Mouse (Mus musculus) CH12.LX (cell line): ENCODE data around the gene 1110032A03Rik. TPM values are rescaled to one million over a fixed set of nuclear protein-coding genes. Genes with fewer than 3 reads are reported as not detected.

Experiments used
- DNase-seq: peaks from one replicate; pipeline ENCODE4 v3.0.0-alpha.2; 2013; ENCODE audit errors: extremely low read depth
- H3K27ac ChIP-seq: 2 replicates; pipeline ENCODE4 v1.5.1; 2012; ENCODE audit warnings: low read depth, mild to moderate bottlenecking, control low read depth, moderate library complexity; ENCODE audit not compliant: insufficient read depth
- H3K27me3 ChIP-seq: replicated peaks from 2 replicates; pipeline ENCODE3; 2012; ENCODE audit warnings: inconsistent platforms
- H3K36me3 ChIP-seq, 2 experiments: replicated peaks in 1 of 2; 2 replicates each; pipeline versions ENCODE3 to v1.6.1; 2012; ENCODE audit warnings: inconsistent platforms in 1 of 2, low read length in 1 of 2, mild to moderate bottlenecking in 1 of 2, mixed read lengths in 1 of 2, moderate library complexity in 1 of 2; ENCODE audit not compliant: control insufficient read depth in 1 of 2, insufficient read depth in 1 of 2
- H3K4me1 ChIP-seq, 2 experiments: 2 replicates each; pipeline ENCODE4 v1.6.1; 2012; ENCODE audit warnings: inconsistent platforms in 1 of 2, moderate library complexity in 1 of 2; ENCODE audit not compliant: insufficient read depth in 2 of 2, control insufficient read depth in 1 of 2
- H3K4me2 ChIP-seq: 2 replicates; pipeline ENCODE4 v1.6.1; 2012; ENCODE audit warnings: low read depth, mild to moderate bottlenecking, control low read depth; ENCODE audit not compliant: poor library complexity, insufficient read depth, severe bottlenecking
- H3K4me3 ChIP-seq, 3 experiments: fragments of 150-350 bp in 1 of 3; sonication (generic) in 1 of 3; replicated peaks in 1 of 3; 2 replicates each; pipeline versions ENCODE3 to v1.5.1; 2011 to 2012; ENCODE audit warnings: low read depth in 2 of 3, low read length in 2 of 3, mild to moderate bottlenecking in 2 of 3, moderate library complexity in 2 of 3, control low read depth in 1 of 3, improper control_type of control experiment in 1 of 3, inconsistent platforms in 1 of 3, mixed read lengths in 1 of 3; ENCODE audit not compliant: poor library complexity in 1 of 3
- H3K79me2 ChIP-seq: replicated peaks from 2 replicates; pipeline ENCODE4 v1.6.1; 2012; ENCODE audit warnings: mild to moderate bottlenecking, moderate library complexity; ENCODE audit not compliant: control insufficient read depth, poor library complexity, insufficient read depth, severe bottlenecking; ENCODE audit errors: extremely low read depth
- H3K9ac ChIP-seq: 2 replicates; pipeline ENCODE4 v1.6.1; 2012; ENCODE audit warnings: low read depth, mild to moderate bottlenecking, control low read depth, moderate library complexity; ENCODE audit not compliant: insufficient read depth
- H3K9me3 ChIP-seq: replicated peaks from 2 replicates; pipeline ENCODE3; 2012; ENCODE audit warnings: low read length, inconsistent platforms, mixed read lengths
- CHD2 ChIP-seq: IDR thresholded peaks from 2 replicates; pipeline ENCODE4 v1.6.1; 2011; ENCODE audit warnings: low read length, improper control_type of control experiment
- E2F4 ChIP-seq: IDR thresholded peaks from 2 replicates; pipeline ENCODE4 v1.6.1; 2011; ENCODE audit warnings: low read depth, low read length, improper control_type of control experiment; ENCODE audit not compliant: insufficient replicate concordance
- ELF1 ChIP-seq: IDR thresholded peaks from 2 replicates; pipeline ENCODE4 v1.6.1; 2014; ENCODE audit warnings: low read depth, mild to moderate bottlenecking, inconsistent platforms, low read length, improper control_type of control experiment
- ETS1 ChIP-seq: conservative IDR thresholded peaks from 2 replicates; pipeline ENCODE4 v1.6.1; 2012; ENCODE audit warnings: low read depth, mild to moderate bottlenecking, inconsistent platforms, low read length, improper control_type of control experiment, moderate library complexity
- HCFC1 ChIP-seq: IDR thresholded peaks from 2 replicates; pipeline ENCODE4 v1.6.1; 2012; ENCODE audit warnings: low read depth, mild to moderate bottlenecking, inconsistent platforms, low read length, improper control_type of control experiment
- JUN ChIP-seq: IDR thresholded peaks from 2 replicates; pipeline ENCODE4 v1.6.1; 2011; ENCODE audit warnings: low read depth, mild to moderate bottlenecking, low read length, improper control_type of control experiment, moderate library complexity; ENCODE audit not compliant: insufficient read depth
- JUND ChIP-seq: conservative IDR thresholded peaks from 2 replicates; pipeline ENCODE4 v1.6.1; 2011; ENCODE audit warnings: low read depth, low read length, improper control_type of control experiment
- KAT2A ChIP-seq: IDR thresholded peaks from 2 replicates; pipeline ENCODE4 v1.6.1; 2012; ENCODE audit warnings: low read length, improper control_type of control experiment, inconsistent platforms; ENCODE audit not compliant: insufficient replicate concordance
- MEF2A ChIP-seq: IDR thresholded peaks from 2 replicates; pipeline ENCODE4 v1.6.1; 2014; ENCODE audit warnings: low read depth, mild to moderate bottlenecking, inconsistent platforms, low read length, improper control_type of control experiment, borderline replicate concordance
- MXI1 ChIP-seq: IDR thresholded peaks from 2 replicates; pipeline ENCODE4 v1.6.1; 2011; ENCODE audit warnings: mild to moderate bottlenecking, low read depth, low read length, improper control_type of control experiment
- NELFE ChIP-seq: IDR thresholded peaks from 2 replicates; pipeline ENCODE4 v1.6.1; 2011; ENCODE audit warnings: low read depth, low read length, improper control_type of control experiment
- PAX5 ChIP-seq: IDR thresholded peaks from 2 replicates; pipeline ENCODE4 v1.6.1; 2012; ENCODE audit warnings: low read length, inconsistent platforms, mixed read lengths
- POLR2A ChIP-seq: IDR thresholded peaks from 2 replicates; pipeline ENCODE4 v1.6.1; 2011; ENCODE audit warnings: low read depth, mild to moderate bottlenecking, improper control_type of control experiment, low read length
- RAD21 ChIP-seq: IDR thresholded peaks from 2 replicates; pipeline ENCODE4 v1.6.1; 2011; ENCODE audit warnings: low read depth, mild to moderate bottlenecking, low read length, improper control_type of control experiment, moderate library complexity
- RCOR1 ChIP-seq: conservative IDR thresholded peaks from 2 replicates; pipeline ENCODE4 v1.6.1; 2012; ENCODE audit warnings: low read depth, mild to moderate bottlenecking, inconsistent platforms, low read length, improper control_type of control experiment
- SMC3 ChIP-seq: IDR thresholded peaks from 2 replicates; pipeline ENCODE4 v1.6.1; 2011; ENCODE audit warnings: low read depth, low read length, improper control_type of control experiment
- TCF12 ChIP-seq: IDR thresholded peaks from 2 replicates; pipeline ENCODE4 v1.6.1; 2014; ENCODE audit warnings: low read depth, mild to moderate bottlenecking, inconsistent platforms, low read length, improper control_type of control experiment
- ZC3H11A ChIP-seq: IDR thresholded peaks from 2 replicates; pipeline ENCODE4 v1.6.1; 2012; ENCODE audit warnings: low read depth, mild to moderate bottlenecking, inconsistent platforms, low read length, improper control_type of control experiment
- ZKSCAN1 ChIP-seq: IDR thresholded peaks from 2 replicates; pipeline ENCODE4 v1.6.1; 2012; ENCODE audit warnings: low read depth, inconsistent platforms, low read length, improper control_type of control experiment, borderline replicate concordance
- ZNF384 ChIP-seq: IDR thresholded peaks from 2 replicates; pipeline ENCODE4 v1.6.1; 2012; ENCODE audit warnings: low read depth, low read length, improper control_type of control experiment, inconsistent platforms
- dilution Hi-C: fragments of 300-500 bp; cut with MboI; formaldehyde crosslinking; loops from 2 replicates; pipeline ENCODE4 v1.14.3; 2020; ENCODE audit warnings: low sequenced_read_pairs; ENCODE audit not compliant: extremely low pct_unique_long_range_greater_than_20kb, extremely low pct_ligation_motif_present
- in situ Hi-C: fragments of 300-500 bp; cut with MboI; formaldehyde crosslinking; loops from 3 replicates; pipeline ENCODE4 v1.14.3; 2019; ENCODE audit warnings: low sequenced_read_pairs, low pct_ligation_motif_present, low pct_unique_long_range_greater_than_20kb, mixed read lengths
- polyA plus RNA-seq: library from polyadenylated mRNA; unstranded; fragments of >175 nt; gene quantifications from 2 replicates; pipeline ENCODE4 v1.2.1, GENCODE M21; 2012; ENCODE audit warnings: low read depth; ENCODE audit not compliant: insufficient read length
- total RNA-seq, 2 experiments: library from RNA; depleted of rRNA; stranded (reverse); fragments of 300-350 nt in 1 of 2; fragments of >200 nt in 1 of 2; gene quantifications; 2 replicates each; pipeline ENCODE4 v1.2.3; 2012 to 2014

1110032A03Rik gene
- total and polyA plus RNA-seq, 3 experiments: 7.7 to 11.3 (median 9.0) TPM

- Histone ChIP-seq H3K4me3 (no peak overlapping the region), H3K27me3 (no peaks in the 10 kb centered on the region), H3K9ac (no peak overlapping the region), H3K4me1 (peaks cover 6 to 27% of the 10 kb centered on the region in 2 experiments; a peak in 3 of 4 replicates), H3K36me3 (peaks cover 3 to 62% of the 10 kb centered on the region in 2 experiments), H3K79me2 (no peaks in the 10 kb centered on the region), H3K4me2 (no peak overlapping the region), H3K27ac (no peak overlapping the region), H3K9me3 (no peaks in the 10 kb centered on the region)
- TF ChIP-seq ZC3H11A: no peak
- dilution Hi-C loops: no loop called here
- in situ Hi-C loops: no loop called here
- no peak for DNase-seq
Observed at GRCm38 (mm10) chr9:50821651-50822050, 46.3 kb upstream of the 1110032A03Rik start.

- Histone ChIP-seq H3K27ac (no peak overlapping the region), H3K4me3 (no peak overlapping the region), H3K9ac (no peak overlapping the region), H3K27me3 (no peaks in the 10 kb centered on the region), H3K79me2 (no peaks in the 10 kb centered on the region), H3K36me3 (peaks cover 6 to 66% of the 10 kb centered on the region in 2 experiments), H3K4me2 (no peak overlapping the region), H3K4me1 (peaks cover 6 to 27% of the 10 kb centered on the region in 2 experiments; a peak in 3 of 4 replicates), H3K9me3 (no peaks in the 10 kb centered on the region)
- no peak for TF ChIP-seq RCOR1
- TF ChIP-seq SMC3: no peak
- TF ChIP-seq E2F4: no peak
- TF ChIP-seq ZNF384: no peak
- no peak for TF ChIP-seq KAT2A
- no peak for TF ChIP-seq POLR2A
- TF ChIP-seq ETS1: no peak
- no peak for TF ChIP-seq CHD2
- no peak for TF ChIP-seq ZC3H11A
- TF ChIP-seq ZKSCAN1: no peak
- TF ChIP-seq NELFE: no peak
- TF ChIP-seq MXI1: no peak
- dilution Hi-C loops (no loop called here), in situ Hi-C loops (no loop called here)
- DNase-seq: no peak
Observed at GRCm38 (mm10) chr9:50819716-50820115, 44.4 kb upstream of the 1110032A03Rik start.

GRCm38 (mm10) chr9:50818050-50818449 is 42.7 kb upstream of the 1110032A03Rik start:
- no peaks in the 10 kb centered on the region for H3K27me3 ChIP-seq
- no peaks in the 10 kb centered on the region for H3K9me3 ChIP-seq
- in situ Hi-C loops (no loop called here), dilution Hi-C loops (no loop called here)
- H3K4me1 ChIP-seq: peaks cover 6 to 15% of the 10 kb centered on the region in 2 experiments; a peak in 3 of 4 replicates
- no peaks in the 10 kb centered on the region for H3K79me2 ChIP-seq
- no peak overlapping the region for H3K4me2 ChIP-seq
- no peak for DNase-seq
- H3K9ac ChIP-seq: no peak overlapping the region
- H3K27ac ChIP-seq: no peak overlapping the region
- H3K36me3 ChIP-seq: peaks cover 9 to 71% of the 10 kb centered on the region in 2 experiments
- no peak overlapping the region for H3K4me3 ChIP-seq
- TF ChIP-seq TCF12 (no peak), ETS1 (no peak), PAX5 (no peak), RCOR1 (no peak), CHD2 (no peak), JUND (no peak), RAD21 (no peak), JUN (no peak), ZC3H11A (no peak), MEF2A (no peak), SMC3 (no peak), HCFC1 (no peak), ELF1 (no peak)
